Mouse (Mus musculus) forebrain, embryonic 12.5 days (tissue): ENCODE measurements around the gene Gadd45g. TPM values are rescaled to one million over a fixed set of nuclear protein-coding genes. Genes with fewer than 3 reads are reported as not detected.

Experiments
- polyA plus RNA-seq: library from polyadenylated mRNA; unstranded; fragments of >200 nt; fragmentation: Nextera tagmentation; extraction: Ambion mirVana; gene quantifications from 2 replicates; pipeline ENCODE4 v1.2.1, GENCODE M21; 2016

Gene Gadd45g
- polyA plus RNA-seq, 1 experiment from 2014 or later: 218 TPM

Other genes with a start within 250 kb of the Gadd45g start
- gene Cks2, start 201.4 kb upstream of the Gadd45g start, polyA plus RNA-seq: 319 and 330 TPM in 2 replicates
- gene Secisbp2, start 195.0 kb upstream of the Gadd45g start, polyA plus RNA-seq: 31.6 and 34.5 TPM in 2 replicates
- 8.2 and 11.4 TPM in 2 replicates for gene Sema4d, start 52.9 kb upstream of the Gadd45g start, polyA plus RNA-seq